Mouse (Mus musculus) layer of hippocampus, adult 9-11 months (tissue): ENCODE data around the gene Laptm5.

ENCODE experiments used
- DNase-seq: peaks from one replicate; pipeline ENCODE4 v3.0.0; 2022

Laptm5 gene

GRCm38 (mm10) chr4:130899782-130900427 is 13.0 kb upstream of the Laptm5 start:
- DNase-seq = no peak

GRCm38 (mm10) chr4:130900746-130901145 is 12.2 kb upstream of the Laptm5 start:
- no peak for DNase-seq

- no peak for DNase-seq
Measured at GRCm38 (mm10) chr4:130902289-130902781, 10.6 kb upstream of the Laptm5 start.

GRCm38 (mm10) chr4:130905025-130905424 is 7.9 kb upstream of the Laptm5 start:
- no peak for DNase-seq

GRCm38 (mm10) chr4:130905882-130906281 is 7.0 kb upstream of the Laptm5 start:
- DNase-seq = no peak

- no peak for DNase-seq
Measured at GRCm38 (mm10) chr4:130906296-130906695, 6.6 kb upstream of the Laptm5 start.

- DNase-seq = no peak
Measured at GRCm38 (mm10) chr4:130907200-130908069, 5.5 kb upstream of the Laptm5 start.

GRCm38 (mm10) chr4:130908133-130908532 is 4.8 kb upstream of the Laptm5 start:
- DNase-seq = no peak

- peak; percentile 70 for DNase-seq
Measured at GRCm38 (mm10) chr4:130909167-130909874, 3.6 kb upstream of the Laptm5 start.

- DNase-seq = no peak
Measured at GRCm38 (mm10) chr4:130910666-130911065, 2.3 kb upstream of the Laptm5 start.

- no peak for DNase-seq
Measured at GRCm38 (mm10) chr4:130912626-130913025, 299 bp upstream of the Laptm5 start.

- DNase-seq = no peak
Measured at GRCm38 (mm10) chr4:130913511-130913910, 586 bp downstream of the Laptm5 start.

- DNase-seq = peak; percentile 85
Measured at GRCm38 (mm10) chr4:130914011-130914410, 1.1 kb downstream of the Laptm5 start.

GRCm38 (mm10) chr4:130914527-130914926 is 1.6 kb downstream of the Laptm5 start:
- no peak for DNase-seq

GRCm38 (mm10) chr4:130915006-130915667 is 2.2 kb downstream of the Laptm5 start:
- DNase-seq = no peak

- DNase-seq = no peak
Measured at GRCm38 (mm10) chr4:130915668-130916035, 2.7 kb downstream of the Laptm5 start.

GRCm38 (mm10) chr4:130916639-130917038 is 3.7 kb downstream of the Laptm5 start:
- DNase-seq = no peak

- no peak for DNase-seq
Measured at GRCm38 (mm10) chr4:130917564-130917963, 4.6 kb downstream of the Laptm5 start.

GRCm38 (mm10) chr4:130918805-130919749 is 6.2 kb downstream of the Laptm5 start:
- DNase-seq = no peak

- DNase-seq = no peak
Measured at GRCm38 (mm10) chr4:130919750-130920356, 6.9 kb downstream of the Laptm5 start.
